Mouse (Mus musculus) thymus, adult 18-20 months (tissue): Measurements from ENCODE around the gene Ang.

Experiments
- DNase-seq, 2 experiments: peaks; one replicate each; pipeline ENCODE4 v3.0.0; 2022; ENCODE audit warnings: mixed read lengths in 2 of 2

The Ang gene

DNA sequence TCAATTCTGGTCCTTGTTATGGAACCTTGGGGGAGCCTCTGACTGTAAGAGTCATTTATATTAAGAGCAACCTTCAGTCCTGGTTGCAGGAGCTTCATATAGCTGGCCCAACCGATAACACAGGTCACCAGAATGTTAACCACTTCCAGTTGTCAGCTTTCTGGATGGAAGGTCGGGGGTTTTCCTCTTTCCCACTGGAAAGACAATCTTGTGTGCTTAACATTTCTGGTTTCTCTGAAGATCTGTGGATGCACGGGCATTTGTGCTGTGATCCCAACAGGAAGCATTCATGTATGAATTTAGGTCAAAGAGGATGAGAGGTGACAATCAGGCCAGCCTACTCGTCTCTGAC, 38.6 kb downstream of the Ang start:
- DNase-seq = no peak

DNA sequence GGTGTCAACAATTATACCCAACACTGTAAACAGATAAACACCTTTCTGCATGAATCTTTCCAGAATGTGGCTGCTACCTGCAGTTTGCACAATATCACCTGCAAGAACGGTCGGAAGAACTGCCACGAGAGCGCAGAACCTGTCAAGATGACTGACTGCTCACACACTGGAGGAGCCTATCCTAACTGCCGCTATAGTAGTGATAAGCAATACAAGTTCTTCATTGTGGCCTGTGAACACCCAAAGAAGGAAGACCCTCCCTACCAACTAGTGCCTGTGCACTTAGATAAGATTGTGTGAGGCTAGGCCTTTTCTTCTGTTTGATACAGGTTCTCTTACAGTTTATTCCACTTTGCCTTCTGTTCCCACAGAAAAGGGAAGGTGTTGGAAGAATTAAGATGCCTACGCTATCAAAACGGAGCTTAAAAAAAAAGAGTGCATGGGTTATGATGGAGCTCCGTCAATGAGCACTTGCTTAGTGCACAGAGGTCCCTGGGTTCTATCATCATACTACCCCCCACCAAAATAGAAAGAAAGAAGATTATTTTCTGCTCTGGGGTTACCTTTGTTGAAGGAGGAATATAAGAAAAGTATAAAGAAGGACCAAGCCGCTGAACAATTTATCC, 39.5 kb downstream of the Ang start:
- no peak for DNase-seq

DNA sequence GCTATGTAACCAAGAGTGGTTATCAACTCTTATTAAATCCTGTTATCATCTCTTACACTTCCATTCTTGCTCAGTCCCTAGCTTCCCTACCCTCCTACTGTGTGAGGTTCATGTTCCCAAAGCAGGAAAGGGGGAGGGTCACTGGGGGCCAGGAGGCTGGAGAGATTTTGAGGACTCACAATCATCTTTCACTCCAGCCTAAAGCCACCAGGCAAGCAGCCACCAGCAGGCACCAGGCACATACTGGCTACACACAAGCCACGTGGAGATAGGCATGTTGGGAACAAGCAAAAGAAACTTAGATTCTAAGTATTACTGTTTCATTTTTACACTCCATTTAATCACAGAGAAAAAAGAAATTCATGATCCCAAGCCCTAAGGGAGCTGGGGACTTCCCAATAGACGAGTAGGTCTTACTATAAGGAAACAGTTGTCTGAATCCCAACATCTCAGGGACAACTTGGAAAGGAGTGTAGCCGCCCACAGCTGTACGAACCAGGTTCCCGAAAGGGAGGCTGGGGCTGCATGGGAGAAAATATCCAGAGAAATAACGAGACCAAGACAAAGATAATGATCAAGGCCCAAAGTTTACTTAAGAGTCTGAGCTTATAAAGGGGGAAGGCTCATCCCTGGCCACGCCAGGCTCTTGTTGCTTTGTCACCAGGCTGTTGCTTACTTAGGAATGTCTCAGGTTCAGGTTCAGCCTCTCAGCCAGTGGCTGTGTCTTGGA, 40.3 kb downstream of the Ang start:
- DNase-seq = no peak

DNA sequence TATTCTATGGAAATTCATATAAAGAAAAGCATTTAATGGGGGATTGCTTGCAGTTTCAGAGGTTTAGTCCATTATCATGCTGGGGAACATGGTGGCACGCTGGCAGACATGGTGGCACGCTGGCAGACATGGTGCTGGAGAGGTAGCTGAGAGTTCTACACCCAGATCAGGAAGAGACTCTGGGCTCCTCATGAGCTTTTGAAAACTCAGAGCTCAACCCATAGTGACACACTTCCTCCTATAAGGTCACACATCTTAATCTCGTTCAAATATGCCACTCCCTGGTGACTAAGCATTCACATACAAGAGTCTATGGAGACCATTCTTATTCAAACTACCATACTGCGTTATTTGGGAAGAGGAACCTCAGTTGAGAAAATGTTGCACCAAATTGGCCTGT, 41.4 kb downstream of the Ang start:
- no peak for DNase-seq

DNA sequence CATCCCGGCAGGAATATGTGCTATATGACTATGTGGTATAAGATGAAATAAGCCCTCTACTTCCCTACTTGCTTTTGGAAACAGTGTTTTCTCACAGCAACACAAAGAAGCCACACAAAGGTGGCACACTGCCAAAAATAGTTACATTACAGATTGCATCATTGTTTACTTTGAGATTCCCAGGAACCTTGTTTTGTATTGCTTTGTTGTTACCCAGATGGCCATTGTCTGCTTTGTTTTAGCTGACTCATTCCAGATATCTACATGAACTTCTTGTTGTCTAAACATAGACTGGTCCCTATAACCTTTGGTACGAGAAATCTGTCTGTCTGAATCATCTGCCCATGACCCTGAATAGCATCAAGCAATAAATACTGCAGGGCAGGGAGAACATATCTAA, 49.4 kb downstream of the Ang start:
- no peak for DNase-seq

DNA sequence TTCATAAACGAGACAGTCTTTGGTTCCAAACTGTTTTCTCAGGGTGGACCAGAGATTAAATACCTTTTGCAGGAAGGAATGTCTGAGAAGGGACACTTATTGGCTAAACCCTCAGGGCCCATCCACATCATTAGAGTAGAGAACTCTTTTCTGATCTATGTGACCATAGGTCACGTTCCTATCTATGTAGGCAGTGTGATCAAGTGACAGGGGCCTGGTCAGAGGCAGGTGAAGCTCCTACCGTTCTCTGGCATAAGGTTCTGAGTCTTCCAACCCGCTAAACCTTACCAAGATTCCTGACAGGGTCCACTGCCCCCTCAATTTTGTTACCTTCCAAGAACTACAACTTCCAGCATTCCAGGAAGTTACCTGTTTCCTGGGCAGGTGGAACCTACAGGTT, 51.2 kb downstream of the Ang start:
- no peak for DNase-seq

DNA sequence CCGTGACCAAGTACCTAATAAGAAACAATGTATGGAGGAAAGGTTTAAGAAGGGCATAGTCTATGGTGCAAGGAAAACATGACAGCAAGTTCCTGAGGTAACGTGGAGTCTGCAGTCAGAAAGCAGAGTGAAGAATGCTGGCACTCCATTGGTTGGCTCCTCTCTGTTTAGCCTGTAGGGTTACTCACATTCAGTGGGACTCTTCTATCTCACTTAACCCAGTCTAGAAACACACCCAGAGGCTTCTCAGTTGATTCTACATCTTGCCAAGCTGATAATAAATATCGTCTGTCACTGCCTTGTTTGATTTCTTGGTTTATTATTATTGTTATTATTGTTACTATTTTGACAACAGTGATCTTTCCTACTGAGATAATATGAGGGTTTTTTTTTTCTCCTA, 51.6 kb downstream of the Ang start:
- DNase-seq = no peak

DNA sequence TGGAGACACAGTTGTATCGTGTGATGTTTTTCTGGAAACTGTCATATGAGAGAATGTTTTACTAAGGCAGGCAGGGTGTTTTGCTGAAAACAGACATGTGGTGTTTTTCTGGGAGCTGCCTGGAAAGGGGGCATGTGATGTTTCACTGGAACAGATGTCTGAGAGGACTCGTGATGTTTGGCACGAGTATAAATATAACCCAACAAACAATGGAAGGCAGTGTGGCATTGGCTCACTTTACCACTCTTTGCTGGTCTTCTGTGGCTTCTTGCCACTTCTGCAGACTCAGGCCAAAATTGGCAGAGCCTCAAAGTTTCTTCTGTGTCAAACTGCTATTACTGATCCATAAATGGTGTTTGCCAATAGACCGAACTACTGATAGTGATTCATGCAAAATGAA, 52.3 kb downstream of the Ang start:
- DNase-seq = no peak

DNA sequence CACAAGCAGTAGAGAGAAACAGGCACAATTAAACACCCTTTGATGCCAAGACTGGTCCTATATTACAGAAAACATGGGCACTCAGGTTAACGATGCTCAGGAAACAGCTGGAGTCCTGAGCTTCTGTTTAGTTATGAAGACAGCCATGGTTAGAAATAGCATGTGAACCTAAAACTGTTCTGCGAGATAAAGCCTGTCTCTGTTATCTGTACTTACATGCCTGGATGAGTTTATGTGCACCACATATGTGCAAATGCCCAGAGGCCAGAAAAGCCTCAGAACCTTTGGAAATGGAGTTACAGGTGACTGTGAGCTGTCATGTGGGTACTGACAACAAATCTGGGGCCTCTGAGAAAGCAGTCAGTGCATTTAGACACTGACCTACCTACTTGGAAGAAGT, 53.0 kb downstream of the Ang start:
- DNase-seq = no peak

DNA sequence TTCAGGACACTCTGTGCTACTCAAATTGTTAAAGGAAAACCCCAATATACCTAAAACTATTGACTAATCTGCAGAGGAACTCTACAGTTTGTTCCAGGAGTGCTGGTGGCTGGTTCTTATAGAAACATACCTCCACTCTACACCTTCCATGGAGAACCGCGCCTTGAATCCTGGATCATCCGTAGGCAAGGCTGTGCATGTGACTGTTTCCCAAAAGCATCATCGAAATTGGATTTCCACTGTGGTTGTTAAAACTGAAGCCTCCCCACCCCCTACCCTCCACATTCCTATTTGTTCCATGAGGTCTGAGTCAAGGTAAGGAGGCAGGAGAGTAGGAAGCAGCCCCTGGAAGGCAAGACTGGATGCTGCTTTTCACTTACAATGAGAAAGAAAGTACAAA, 53.5 kb downstream of the Ang start:
- no peak for DNase-seq

DNA sequence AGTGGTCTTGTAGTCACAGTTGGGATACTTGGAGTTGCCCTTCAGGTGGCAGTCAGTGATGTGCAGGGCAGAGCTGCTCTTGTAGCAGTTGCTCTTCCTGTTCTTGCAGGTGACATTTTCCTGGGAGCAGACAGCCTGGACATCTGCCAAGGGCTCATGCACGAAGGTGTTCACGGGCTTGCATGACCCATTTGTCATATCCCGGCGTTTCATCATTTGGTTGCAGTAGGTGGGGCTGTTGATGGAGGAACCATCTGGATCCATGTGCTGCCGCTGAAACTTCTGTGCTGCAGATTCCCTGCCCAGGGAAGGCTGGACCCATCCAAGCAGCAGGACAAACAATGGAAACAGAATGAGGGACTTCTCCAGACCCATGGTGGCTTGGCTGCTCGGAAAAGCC, 54.6 kb downstream of the Ang start:
- no peak for DNase-seq

DNA sequence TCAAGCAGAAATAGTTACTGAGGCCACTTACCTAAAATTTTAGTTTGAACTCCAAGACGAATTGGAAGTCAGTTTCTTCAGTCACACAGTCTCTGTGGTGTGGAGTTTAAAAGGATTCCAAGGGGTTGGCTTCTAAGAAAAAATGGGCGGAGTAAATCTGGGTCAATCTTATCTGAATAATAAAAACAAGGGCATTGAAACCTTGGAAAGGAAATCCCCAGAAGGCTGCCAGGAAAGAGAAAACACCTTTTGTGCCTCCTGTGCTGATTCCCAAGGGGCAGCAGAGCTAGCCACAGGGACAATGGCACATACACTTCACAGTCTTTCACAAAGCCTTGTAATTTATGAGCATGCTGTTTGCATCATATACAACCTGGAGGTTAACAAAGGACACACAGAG, 55.7 kb downstream of the Ang start, which contains the start of gene Rnase1:
Gene Rnase1, minus strand, starts transcription at position 101 of the 400 bp plus-strand sequence.
- DNase-seq = no peak

DNA sequence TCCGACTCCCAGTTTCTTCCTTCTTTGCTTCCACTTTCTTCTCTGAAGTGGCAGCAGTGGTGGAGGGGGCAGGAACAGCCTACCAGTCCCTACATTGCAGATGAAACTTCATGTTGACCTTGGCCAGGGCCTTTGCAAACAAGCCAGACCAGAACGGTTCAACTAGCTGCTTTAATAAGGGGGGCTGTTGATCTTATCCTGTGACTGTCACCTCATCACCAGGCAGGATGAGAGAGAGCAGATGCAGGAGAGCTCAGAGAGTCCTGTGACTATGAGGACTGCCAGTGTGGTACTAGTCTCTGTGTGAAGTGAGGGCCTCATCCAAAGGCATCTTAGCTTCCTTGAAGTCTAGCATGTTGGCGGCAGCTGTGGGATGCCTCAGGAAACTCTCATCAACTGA, 57.1 kb downstream of the Ang start:
- DNase-seq = no peak

DNA sequence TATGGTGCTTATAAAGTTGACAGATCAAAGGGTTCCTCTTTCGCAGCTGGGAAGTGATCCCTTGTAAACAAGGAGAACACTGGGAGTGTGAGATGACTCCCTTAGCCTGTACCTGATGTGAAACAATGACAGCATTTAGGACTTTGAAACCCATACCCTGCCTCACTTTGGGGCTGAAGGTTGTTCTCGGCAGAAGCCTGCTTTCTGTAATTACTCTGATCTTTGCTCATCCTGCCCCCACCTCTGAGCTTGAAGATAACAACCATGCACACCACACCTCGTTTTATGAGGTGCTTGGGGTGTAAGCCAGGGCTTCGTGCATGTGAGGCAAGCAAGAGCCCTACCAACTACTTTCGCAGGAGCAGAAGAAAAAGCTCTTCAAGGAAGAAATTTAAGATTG, 58.2 kb downstream of the Ang start:
- DNase-seq = no peak

DNA sequence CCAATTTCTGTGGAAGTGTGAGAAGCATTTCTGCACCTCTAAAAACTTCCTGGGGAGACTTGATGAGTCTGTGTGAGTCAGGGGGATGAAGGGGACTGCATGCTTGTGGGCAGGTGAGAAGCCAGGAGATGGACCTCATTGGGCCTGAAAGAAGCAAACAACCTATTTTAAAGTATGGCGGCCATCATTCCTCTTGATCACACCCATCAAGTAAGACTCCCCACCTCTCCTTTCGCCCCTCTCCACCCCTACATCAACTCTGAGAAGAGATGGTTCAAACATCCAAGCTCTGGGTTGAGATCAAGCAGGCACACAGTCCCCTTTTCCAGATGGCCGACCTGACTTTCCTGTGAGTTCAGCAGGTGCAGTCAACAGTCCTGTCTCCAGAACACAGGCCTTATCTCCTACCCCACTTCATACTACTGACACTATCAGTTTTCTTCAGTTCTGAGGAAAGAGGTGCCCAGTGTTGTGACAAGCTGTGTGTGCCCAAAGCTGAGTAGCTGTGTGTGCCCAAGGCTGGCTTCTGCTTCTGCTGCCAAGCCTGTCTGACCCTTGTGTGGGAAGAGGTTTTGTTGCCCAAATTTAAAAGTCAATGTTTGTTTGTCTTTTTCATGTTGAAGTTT, 59.4 kb downstream of the Ang start:
- no peak for DNase-seq
